Mouse (Mus musculus) midbrain, postnatal 0 days (tissue): ENCODE results near the gene Atf5. TPM values are rescaled to one million over a fixed set of nuclear protein-coding genes. Genes with fewer than 3 reads are reported as not detected.
A peak's percentile ranks its signal among the peaks of the same experiment; 100 is the strongest.

Experiments
- ATAC-seq: fragments of 200-750 bp; cut with Nextera tagmentation; 2 replicates; pipeline ENCODE4 v1.8.0; 2017; ENCODE audit warnings: moderate number of reproducible peaks, mild to moderate bottlenecking, moderate TSS enrichment, moderate library complexity; ENCODE audit not compliant: low FRiP score
- DNase-seq: peaks from one replicate; pipeline ENCODE4 v3.0.0-alpha.2; 2015; ENCODE audit warnings: low spot score
- H3K27ac ChIP-seq: fragments of 300-500 bp; sonication (generic); 2 replicates; pipeline ENCODE4 v1.5.1; 2014; ENCODE audit warnings: low read depth, mild to moderate bottlenecking, low read length, mixed read lengths
- H3K27me3 ChIP-seq: fragments of 300-500 bp; sonication (generic); 2 replicates; pipeline ENCODE4 v1.6.1; 2014; ENCODE audit warnings: low read length, control low read depth, mixed read lengths; ENCODE audit not compliant: insufficient read depth
- H3K36me3 ChIP-seq: fragments of 300-500 bp; sonication (generic); 2 replicates; pipeline ENCODE4 v1.6.1; 2014; ENCODE audit warnings: low read length, control low read depth, mixed read lengths; ENCODE audit not compliant: insufficient read depth
- H3K4me1 ChIP-seq: fragments of 300-500 bp; sonication (generic); 2 replicates; pipeline ENCODE4 v1.6.1; 2014; ENCODE audit warnings: mild to moderate bottlenecking, control low read depth, antibody characterized with exemption, low read length, mixed read lengths; ENCODE audit not compliant: insufficient read depth
- H3K4me2 ChIP-seq: fragments of 300-500 bp; sonication (generic); 2 replicates; pipeline ENCODE4 v1.6.1; 2014; ENCODE audit warnings: low read depth, mild to moderate bottlenecking, low read length, mixed read lengths; ENCODE audit not compliant: poor library complexity, severe bottlenecking
- H3K4me3 ChIP-seq: fragments of 300-500 bp; sonication (generic); 2 replicates; pipeline ENCODE4 v1.5.1; 2014; ENCODE audit warnings: low read depth, mild to moderate bottlenecking, low read length, moderate library complexity
- H3K9ac ChIP-seq: fragments of 300-500 bp; sonication (generic); replicated peaks from 2 replicates; pipeline ENCODE4 v1.6.1; 2014; ENCODE audit warnings: mild to moderate bottlenecking, low read length, moderate library complexity, mixed read lengths; ENCODE audit not compliant: poor library complexity, severe bottlenecking
- H3K9me3 ChIP-seq: fragments of 300-500 bp; sonication (generic); 2 replicates; pipeline ENCODE4 v1.6.1; 2016; ENCODE audit warnings: low read length, control low read depth
- CTCF ChIP-seq: IDR thresholded peaks from 2 replicates; pipeline ENCODE4 v1.5.1; 2016; ENCODE audit warnings: antibody characterized with exemption, mild to moderate bottlenecking
- WGBS: fragments of 180-500 bp; shearing (Covaris S2); extraction: QIAGEN DNeasy Blood & Tissue Kit; methylation state at CpG from one replicate; pipeline ENCODE4 v1.1.7; 2014; 5-methylcytosine and 5-hydroxymethylcytosine counted together
- polyA plus RNA-seq: library from polyadenylated mRNA; unstranded; fragments of >200 nt; fragmentation: Nextera tagmentation; extraction: Ambion mirVana; gene quantifications from 2 replicates; pipeline ENCODE4 v1.2.1, GENCODE M21; 2015
- total RNA-seq: library from RNA; depleted of rRNA; stranded (reverse); fragments of >200 nt; gene quantifications from 2 replicates; pipeline ENCODE4 v1.2.3, GENCODE M21; 2014

The Atf5 gene
- total and polyA plus RNA-seq, 2 experiments from 2014 or later = 3.7 to 4.8 TPM

GRCm38 (mm10) chr7:44860576-44861428 is 44.3 kb upstream of the Atf5 start:
- Histone ChIP-seq H3K36me3 (peaks cover 35% of the 10 kb centered on the region), H3K27me3 (no peaks in the 10 kb centered on the region), H3K4me1 (peaks cover 11% of the 10 kb centered on the region; the same call in 1 of the 2 replicates), H3K9me3 (no peaks in the 10 kb centered on the region), H3K4me2 (no peak overlapping the region), H3K27ac (no peak overlapping the region; the same call in 1 of the 2 replicates), H3K9ac (no peak overlapping the region), H3K4me3 (no peak overlapping the region)
- 54% methylated on average over 22 of the region's 22 CpGs for WGBS
- peak; percentile 89 for TF ChIP-seq CTCF
- ATAC-seq (peak; percentile 35; the same call in 1 of the 2 replicates), DNase-seq (peak; percentile 72)

GRCm38 (mm10) chr7:44859896-44860295 is 43.4 kb upstream of the Atf5 start:
- Histone ChIP-seq H3K9me3 (no peaks in the 10 kb centered on the region), H3K4me1 (peaks cover 11% of the 10 kb centered on the region; the same call in 1 of the 2 replicates), H3K4me3 (no peak overlapping the region), H3K27ac (no peak overlapping the region), H3K36me3 (peaks cover 31% of the 10 kb centered on the region), H3K9ac (no peak overlapping the region), H3K27me3 (no peaks in the 10 kb centered on the region), H3K4me2 (no peak overlapping the region)
- ATAC-seq (no peak), DNase-seq (no peak)
- WGBS = 91% methylated on average over 11 of the region's 11 CpGs
- TF ChIP-seq CTCF = no peak

- peaks cover 11% of the 10 kb centered on the region; the same call in 1 of the 2 replicates for H3K4me1 ChIP-seq
- peak overlapping the region; percentile 85 for H3K9ac ChIP-seq
- peak overlapping the region; percentile 61 for H3K4me3 ChIP-seq
- H3K4me2 ChIP-seq = peak overlapping the region; percentile 72
- peaks cover 14% of the 10 kb centered on the region for H3K36me3 ChIP-seq
- DNase-seq (no peak), ATAC-seq (no peak)
- WGBS = 29% methylated on average over 8 of the region's 8 CpGs
- H3K27me3 ChIP-seq = no peaks in the 10 kb centered on the region
- peak overlapping the region; percentile 88 for H3K27ac ChIP-seq
- no peaks in the 10 kb centered on the region for H3K9me3 ChIP-seq
- no peak for TF ChIP-seq CTCF
Observed at GRCm38 (mm10) chr7:44857905-44858304, 41.4 kb upstream of the Atf5 start.

GRCm38 (mm10) chr7:44857042-44857552 is 40.6 kb upstream of the Atf5 start, which contains the start of gene Pnkp:
Gene Pnkp, plus strand, starts transcription at chr7:44857139.
- Histone ChIP-seq H3K4me2 (peak within 1 kb of the TSS; percentile 72), H3K4me3 (peak within 1 kb of the TSS; percentile 61), H3K9me3 (no peaks in the 10 kb centered on the region), H3K9ac (peak within 1 kb of the TSS; percentile 85), H3K27ac (peak within 1 kb of the TSS; percentile 88), H3K27me3 (no peaks in the 10 kb centered on the region), H3K4me1 (peaks cover 11% of the 10 kb centered on the region; the same call in 1 of the 2 replicates), H3K36me3 (peaks cover 9% of the 10 kb centered on the region)
- DNase-seq = peak; percentile 95
- ATAC-seq = peak; percentile 72
- peak; percentile 11; the same call in 1 of the 2 replicates for TF ChIP-seq CTCF
- under 1% methylated on average over 32 of the region's 32 CpGs for WGBS

- no peaks in the 10 kb centered on the region for H3K27me3 ChIP-seq
- ATAC-seq = no peak
- WGBS = 70% methylated on average over 9 of the region's 9 CpGs
- 0 out of 2 replicates have a peak overlapping the region, but pooled peaks have one; percentile 13 for H3K9ac ChIP-seq
- peak overlapping the region; percentile 61 for H3K4me3 ChIP-seq
- H3K27ac ChIP-seq = peak overlapping the region; percentile 88
- H3K9me3 ChIP-seq = no peaks in the 10 kb centered on the region
- peaks cover 6% of the 10 kb centered on the region; the same call in 1 of the 2 replicates for H3K36me3 ChIP-seq
- peaks cover 11% of the 10 kb centered on the region; the same call in 1 of the 2 replicates for H3K4me1 ChIP-seq
- H3K4me2 ChIP-seq = peak overlapping the region; percentile 72
- DNase-seq = no peak
- no peak for TF ChIP-seq CTCF
Observed at GRCm38 (mm10) chr7:44856265-44856916, 39.9 kb upstream of the Atf5 start.
